Mouse (Mus musculus) kidney, embryonic 16.5 days (tissue): Measurements from ENCODE around the gene Ghr. TPM values are rescaled to one million over a fixed set of nuclear protein-coding genes. Genes with fewer than 3 reads are reported as not detected.

ENCODE experiments used
- ATAC-seq: fragments of 200-750 bp; cut with Nextera tagmentation; 2 replicates; pipeline ENCODE4 v1.8.0; 2017; ENCODE audit warnings: moderate TSS enrichment; ENCODE audit not compliant: low FRiP score, low TSS enrichment
- H3K27ac ChIP-seq: fragments of 300-500 bp; sonication (generic); 2 replicates; pipeline ENCODE4 v1.5.1; 2014; ENCODE audit warnings: low read length
- H3K27me3 ChIP-seq: fragments of 300-500 bp; sonication (generic); 2 replicates; pipeline ENCODE4 v1.6.1; 2014; ENCODE audit warnings: low read length, control low read depth, mixed read lengths; ENCODE audit not compliant: insufficient read depth
- H3K36me3 ChIP-seq: fragments of 300-500 bp; sonication (generic); 2 replicates; pipeline ENCODE4 v1.6.1; 2014; ENCODE audit warnings: low read length, control low read depth, mixed read lengths; ENCODE audit not compliant: insufficient read depth
- H3K4me1 ChIP-seq: fragments of 300-500 bp; sonication (generic); 2 replicates; pipeline ENCODE4 v1.6.1; 2014; ENCODE audit warnings: low read length, control low read depth, mixed read lengths; ENCODE audit not compliant: insufficient read depth
- H3K4me2 ChIP-seq: fragments of 300-500 bp; sonication (generic); replicated peaks from 2 replicates; pipeline ENCODE4 v1.6.1; 2014; ENCODE audit warnings: low read depth, low read length
- H3K4me3 ChIP-seq: fragments of 300-500 bp; sonication (generic); 2 replicates; pipeline ENCODE4 v1.5.1; 2014; ENCODE audit warnings: mild to moderate bottlenecking, low read length
- H3K9ac ChIP-seq: fragments of 300-500 bp; sonication (generic); replicated peaks from 2 replicates; pipeline ENCODE4 v1.6.1; 2014; ENCODE audit warnings: low read length
- H3K9me3 ChIP-seq: fragments of 300-500 bp; sonication (generic); 2 replicates; pipeline ENCODE4 v1.6.1; 2016; ENCODE audit warnings: low read length, control low read depth
- WGBS: fragments of 180-500 bp; shearing (Covaris S2); extraction: QIAGEN DNeasy Blood & Tissue Kit; methylation state at CpG from one replicate; pipeline ENCODE4 v1.1.7; 2014; 5-methylcytosine and 5-hydroxymethylcytosine counted together
- polyA plus RNA-seq: library from polyadenylated mRNA; unstranded; fragments of >200 nt; fragmentation: Nextera tagmentation; extraction: Ambion mirVana; gene quantifications from 2 replicates; pipeline ENCODE4 v1.2.1, GENCODE M21; 2015

The Ghr gene
- polyA plus RNA-seq, 1 experiment from 2014 or later, result 68.4 TPM

- Histone ChIP-seq H3K36me3 (no peaks in the 10 kb centered on the region), H3K9me3 (no peaks in the 10 kb centered on the region), H3K4me1 (peaks cover 20% of the 10 kb centered on the region), H3K27ac (peak overlapping the region; percentile 92), H3K4me3 (peak overlapping the region; percentile 87), H3K9ac (peak overlapping the region; percentile 79), H3K27me3 (no peaks in the 10 kb centered on the region), H3K4me2 (peak overlapping the region; percentile 76)
- ATAC-seq, result peak; percentile 65
- 2% methylated on average over 34 of the region's 34 CpGs for WGBS
These were observed 1.2 kb downstream of the Ghr start for GRCm38 (mm10) chr15:3581861-3582806.

- WGBS, result 17% methylated on average over 3 of the region's 3 CpGs
These were observed 2.0 kb downstream of the Ghr start for GRCm38 (mm10) chr15:3581337-3581736.

GRCm38 (mm10) chr15:3580216-3580615, 3.1 kb downstream of the Ghr start:
- no peak overlapping the region for H3K9ac ChIP-seq
- ATAC-seq, result no peak
- no peaks in the 10 kb centered on the region for H3K27me3 ChIP-seq
- peak overlapping the region; percentile 47 for H3K4me2 ChIP-seq
- peaks cover 20% of the 10 kb centered on the region for H3K4me1 ChIP-seq
- no peaks in the 10 kb centered on the region for H3K9me3 ChIP-seq
- peak overlapping the region; percentile 30; the same call in 1 of the 2 replicates for H3K4me3 ChIP-seq
- H3K27ac ChIP-seq, result no peak overlapping the region; the same call in 1 of the 2 replicates
- H3K36me3 ChIP-seq, result no peaks in the 10 kb centered on the region
- WGBS, result 22% methylated on average over 2 of the region's 2 CpGs

More at GRCm38 (mm10) chr15:3581337-3581736, 2.0 kb downstream of the Ghr start:
- Histone ChIP-seq H3K36me3 (no peaks in the 10 kb centered on the region), H3K4me1 (peaks cover 20% of the 10 kb centered on the region), H3K9ac (peak overlapping the region; percentile 79), H3K27ac (peak overlapping the region; percentile 92; the same call in 1 of the 2 replicates), H3K9me3 (no peaks in the 10 kb centered on the region), H3K4me2 (peak overlapping the region; percentile 76), H3K4me3 (peak overlapping the region; percentile 87), H3K27me3 (no peaks in the 10 kb centered on the region)
- no peak for ATAC-seq

DNA sequence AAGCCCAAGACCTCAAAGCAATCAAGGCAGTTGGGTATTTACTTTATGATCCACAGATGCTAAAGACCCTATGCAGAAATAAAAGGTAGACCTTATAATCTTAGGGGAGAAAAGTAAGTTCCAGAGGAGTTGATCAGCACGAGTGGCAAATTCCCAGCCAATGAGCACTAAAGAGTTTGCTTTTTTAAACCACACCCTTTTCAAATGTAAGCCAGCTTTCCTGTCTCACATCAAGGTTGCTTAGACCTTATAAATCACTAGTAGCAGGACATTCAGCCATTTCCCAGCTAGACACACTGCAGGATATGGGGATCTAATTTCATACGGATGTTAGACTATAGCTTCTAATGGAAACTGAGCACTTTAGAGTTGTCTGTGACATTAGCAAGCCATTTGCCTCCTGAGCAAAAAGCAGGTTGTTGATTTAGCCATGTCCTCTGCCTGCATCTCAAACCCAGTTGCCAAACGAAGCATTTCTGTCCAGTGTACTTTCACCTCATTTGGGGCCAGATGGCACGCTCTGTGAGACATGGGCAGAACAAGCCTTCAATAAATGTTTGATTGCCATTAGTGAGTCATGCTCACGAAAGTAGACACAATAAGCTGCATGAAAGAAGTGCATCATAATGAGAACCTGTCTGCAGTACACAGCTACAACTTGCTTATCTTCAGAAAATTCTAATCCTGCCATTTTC, 4.9 kb downstream of the Ghr start:
- Histone ChIP-seq H3K4me1 (peaks cover 20% of the 10 kb centered on the region), H3K9ac (no peak overlapping the region), H3K27me3 (no peaks in the 10 kb centered on the region), H3K27ac (no peak overlapping the region), H3K9me3 (no peaks in the 10 kb centered on the region), H3K36me3 (no peaks in the 10 kb centered on the region), H3K4me3 (no peak overlapping the region), H3K4me2 (no peak overlapping the region)
- WGBS, result 40% methylated on average over 5 of the region's 5 CpGs
- no peak for ATAC-seq

- Histone ChIP-seq H3K4me3 (no peak overlapping the region), H3K9me3 (no peaks in the 10 kb centered on the region), H3K27ac (0 out of 2 replicates have a peak overlapping the region, but pooled peaks have one; percentile 4), H3K27me3 (no peaks in the 10 kb centered on the region), H3K36me3 (peaks cover 8% of the 10 kb centered on the region), H3K4me2 (no peak overlapping the region), H3K4me1 (peaks cover 10% of the 10 kb centered on the region; the same call in 1 of the 2 replicates), H3K9ac (no peak overlapping the region)
- no peak for ATAC-seq
- WGBS, result 82% methylated on average over 2 of the region's 2 CpGs
These were observed 14.0 kb downstream of the Ghr start for GRCm38 (mm10) chr15:3569178-3569903.

- 37% methylated on average over 4 of the region's 4 CpGs for WGBS
- peak; percentile 41; the same call in 1 of the 2 replicates for ATAC-seq
- Histone ChIP-seq H3K4me1 (peaks cover 21% of the 10 kb centered on the region; the same call in 1 of the 2 replicates), H3K9ac (no peak overlapping the region), H3K4me3 (no peak overlapping the region), H3K4me2 (no peak overlapping the region), H3K27ac (peak overlapping the region; percentile 71), H3K36me3 (no peaks in the 10 kb centered on the region), H3K9me3 (no peaks in the 10 kb centered on the region), H3K27me3 (no peaks in the 10 kb centered on the region)
These were observed 18.7 kb downstream of the Ghr start for GRCm38 (mm10) chr15:3564570-3564969.

DNA sequence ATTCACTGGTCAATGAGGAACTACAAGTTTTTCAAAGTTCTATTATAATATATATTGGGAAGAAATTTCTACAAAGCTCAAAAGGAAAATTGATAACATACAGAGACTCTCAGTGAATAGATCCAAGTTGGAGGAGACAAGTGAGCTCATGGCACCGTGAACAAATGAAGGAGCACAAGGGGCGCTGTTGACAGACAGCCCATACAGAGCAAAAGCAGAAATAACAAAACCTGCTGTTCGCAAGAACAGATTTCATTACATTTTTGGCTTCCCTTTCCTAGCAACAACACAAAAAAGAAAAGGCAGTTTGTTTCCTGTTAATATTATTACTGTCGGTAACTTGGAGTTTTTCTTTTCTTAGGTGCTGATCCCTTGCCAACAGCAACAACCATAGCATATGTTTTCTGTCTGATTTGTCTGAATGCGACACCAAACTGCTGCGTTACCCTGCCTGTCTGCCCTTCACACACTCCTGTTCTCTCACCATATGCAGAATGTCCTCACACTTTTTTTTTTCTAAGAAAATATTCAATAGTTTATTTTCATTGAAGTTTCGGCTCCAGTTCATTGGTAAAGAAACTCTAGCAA, 19.3 kb downstream of the Ghr start:
- Histone ChIP-seq H3K4me1 (peaks cover 21% of the 10 kb centered on the region; the same call in 1 of the 2 replicates), H3K4me2 (0 out of 2 replicates have a peak overlapping the region, but pooled peaks have one; percentile 2), H3K9me3 (no peaks in the 10 kb centered on the region), H3K27ac (peak overlapping the region; percentile 71), H3K4me3 (no peak overlapping the region), H3K36me3 (no peaks in the 10 kb centered on the region), H3K27me3 (no peaks in the 10 kb centered on the region), H3K9ac (no peak overlapping the region)
- ATAC-seq, result peak; percentile 80
- 22% methylated on average over 7 of the region's 7 CpGs for WGBS

DNA sequence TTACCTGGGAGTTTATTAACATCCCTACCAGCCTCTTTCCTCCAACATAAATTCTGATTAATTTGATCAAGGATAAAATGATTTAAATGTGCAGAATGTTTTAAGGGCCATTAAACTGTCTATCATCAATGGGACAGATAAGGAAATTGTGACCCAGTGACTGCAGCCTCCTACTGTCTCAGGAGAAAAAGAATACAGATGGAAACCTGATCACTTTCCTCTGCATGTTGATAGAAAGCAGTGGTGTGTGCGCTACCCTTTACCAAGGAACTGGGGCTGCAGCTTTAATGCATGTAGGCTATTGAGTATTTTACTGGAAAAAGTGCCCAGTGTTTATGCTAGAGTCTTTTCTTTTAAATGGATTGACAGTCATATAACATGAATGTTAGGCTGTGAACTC, 19.8 kb downstream of the Ghr start:
- H3K4me1 ChIP-seq, result peaks cover 21% of the 10 kb centered on the region; the same call in 1 of the 2 replicates
- H3K9me3 ChIP-seq, result no peaks in the 10 kb centered on the region
- H3K27me3 ChIP-seq, result no peaks in the 10 kb centered on the region
- H3K36me3 ChIP-seq, result 0 out of 2 replicates have a peak, but pooled peaks cover 4% of the 10 kb centered on the region
- peak; percentile 72; the same call in 1 of the 2 replicates for ATAC-seq
- H3K9ac ChIP-seq, result no peak overlapping the region
- H3K27ac ChIP-seq, result peak overlapping the region; percentile 24; the same call in 1 of the 2 replicates
- no peak overlapping the region for H3K4me3 ChIP-seq
- WGBS, result 32% methylated on average over 1 of the region's 1 CpGs
- H3K4me2 ChIP-seq, result no peak overlapping the region

- WGBS, result 89% methylated on average over 3 of the region's 3 CpGs
- Histone ChIP-seq H3K9ac (no peak overlapping the region), H3K4me3 (no peak overlapping the region), H3K27me3 (no peaks in the 10 kb centered on the region), H3K27ac (no peak overlapping the region), H3K4me2 (no peak overlapping the region), H3K9me3 (no peaks in the 10 kb centered on the region), H3K36me3 (0 out of 2 replicates have a peak, but pooled peaks cover 4% of the 10 kb centered on the region), H3K4me1 (peaks cover 6% of the 10 kb centered on the region; the same call in 1 of the 2 replicates)
- no peak for ATAC-seq
These were observed 24.8 kb downstream of the Ghr start for GRCm38 (mm10) chr15:3558524-3558923.
